Mouse (Mus musculus) splenic B cell, adult 2 months (primary cell): ENCODE data around the gene Lrp2.

Source experiments
- DNase-seq: peaks from one replicate; pipeline ENCODE4 v3.0.0-alpha.2; 2011; ENCODE audit warnings: low read depth, low spot score
- H3K27me3 ChIP-seq: 2 replicates; pipeline ENCODE4 v1.6.1; 2012; ENCODE audit warnings: mild to moderate bottlenecking, low read length, moderate library complexity, mixed read lengths; ENCODE audit not compliant: control insufficient read depth, poor library complexity, insufficient read depth, severe bottlenecking
- H3K36me3 ChIP-seq: 2 replicates; pipeline ENCODE4 v1.6.1; 2012; ENCODE audit warnings: mild to moderate bottlenecking, low read length, moderate library complexity, mixed read lengths; ENCODE audit not compliant: control insufficient read depth, poor library complexity, insufficient read depth, severe bottlenecking

The Lrp2 gene

DNA sequence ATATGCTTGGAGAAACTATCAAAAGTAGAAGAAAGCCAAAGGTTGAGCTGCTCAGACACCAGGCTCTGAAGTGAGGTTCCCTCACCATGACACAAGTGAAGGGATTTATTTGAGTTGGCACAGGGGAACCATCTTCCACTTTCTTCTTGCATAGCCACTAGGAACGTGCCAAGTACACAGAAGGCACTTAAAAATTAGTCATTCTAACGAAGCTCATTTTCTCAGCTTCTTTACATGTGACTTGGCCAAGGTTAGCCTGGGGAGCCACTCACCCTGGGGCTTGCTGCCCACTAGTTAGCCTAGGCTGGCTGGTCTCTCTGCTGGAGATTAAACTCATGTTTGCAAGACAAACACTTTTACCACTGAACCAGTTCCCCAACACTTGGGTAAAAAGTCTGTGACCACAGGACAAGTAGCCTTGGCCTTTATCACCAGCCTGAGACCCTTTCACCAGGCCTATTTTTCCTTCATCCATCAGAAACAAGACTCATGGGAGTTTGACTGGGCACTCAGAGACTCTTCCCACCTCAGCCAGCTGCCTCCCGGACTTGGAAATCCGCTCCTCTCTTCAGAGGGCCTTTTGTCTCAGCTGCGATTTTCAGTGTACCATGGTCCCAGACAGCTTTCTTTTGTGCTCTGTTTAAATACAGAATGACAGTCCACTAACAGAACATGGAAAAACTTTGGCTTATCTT lies 12.7 kb downstream of the Lrp2 start:
- Histone ChIP-seq H3K27me3 (no peaks in the 10 kb centered on the region), H3K36me3 (no peaks in the 10 kb centered on the region)
- DNase-seq, result no peak

- no peaks in the 10 kb centered on the region for H3K36me3 ChIP-seq
- no peak for DNase-seq
- no peaks in the 10 kb centered on the region for H3K27me3 ChIP-seq
These were observed 15.3 kb downstream of the Lrp2 start for GRCm38 (mm10) chr2:69570556-69570955.

DNA sequence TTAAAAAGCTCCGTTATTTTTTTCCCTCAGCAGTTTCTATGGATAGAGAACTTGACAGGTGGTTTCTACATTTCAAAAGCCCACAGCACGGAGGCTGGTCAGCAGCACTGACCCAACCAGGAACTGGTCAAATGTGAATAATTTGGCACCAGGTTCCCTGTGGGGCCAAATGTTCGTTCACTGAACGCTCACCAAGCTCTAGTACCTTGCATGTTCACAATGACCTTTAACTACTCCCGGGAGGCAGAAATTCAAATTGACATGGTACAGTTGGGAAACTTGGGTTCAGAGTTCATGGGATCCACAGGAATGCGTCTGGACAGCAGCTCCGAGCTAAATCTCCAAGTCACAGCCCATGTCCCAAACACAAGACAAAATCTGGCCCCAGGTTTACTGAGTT lies 19.6 kb downstream of the Lrp2 start:
- no peaks in the 10 kb centered on the region for H3K36me3 ChIP-seq
- no peak for DNase-seq
- H3K27me3 ChIP-seq, result no peaks in the 10 kb centered on the region

DNA sequence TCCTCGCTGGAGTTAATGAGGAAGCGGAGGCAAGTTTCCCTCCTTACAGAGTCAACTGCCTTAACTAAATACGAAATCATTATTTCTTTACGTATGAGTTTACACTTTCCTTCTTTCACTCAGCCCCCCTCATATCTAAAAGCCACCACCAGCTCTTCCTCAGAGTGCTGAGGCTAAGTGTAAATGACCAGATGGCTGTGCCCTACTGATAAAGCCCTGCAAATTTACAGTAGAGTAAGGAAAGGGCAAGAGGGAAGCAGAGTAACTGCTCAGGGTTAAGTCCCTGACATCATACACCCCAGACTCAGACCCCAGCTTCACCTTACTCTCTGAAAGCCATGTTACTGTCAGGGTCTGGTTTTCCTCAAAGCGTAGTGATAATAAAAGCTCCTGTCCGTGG lies 22.4 kb downstream of the Lrp2 start:
- Histone ChIP-seq H3K27me3 (no peaks in the 10 kb centered on the region), H3K36me3 (no peaks in the 10 kb centered on the region)
- no peak for DNase-seq

DNA sequence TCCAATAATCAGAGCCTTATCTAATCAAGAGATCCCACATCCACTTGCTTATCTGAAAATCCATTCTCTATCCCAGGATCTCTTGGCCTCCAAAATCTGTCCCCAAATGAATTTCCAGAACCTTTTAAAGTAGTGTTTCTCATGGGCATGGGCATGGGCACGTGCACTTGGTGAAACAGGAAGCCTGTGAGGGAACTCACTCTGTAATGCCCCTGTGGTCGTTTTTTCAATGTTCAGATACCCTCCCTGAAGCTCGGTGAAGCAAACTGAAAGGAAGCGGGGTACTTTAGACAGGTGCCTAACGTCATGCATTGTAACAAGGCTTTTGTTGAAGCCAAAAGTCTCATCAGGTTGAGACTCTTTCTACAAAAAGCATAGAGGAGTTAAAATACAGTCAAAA lies 23.1 kb downstream of the Lrp2 start:
- H3K27me3 ChIP-seq, result no peaks in the 10 kb centered on the region
- DNase-seq, result no peak
- H3K36me3 ChIP-seq, result no peaks in the 10 kb centered on the region

- no peaks in the 10 kb centered on the region for H3K27me3 ChIP-seq
- DNase-seq, result no peak
- no peaks in the 10 kb centered on the region for H3K36me3 ChIP-seq
These were observed 25.6 kb downstream of the Lrp2 start for GRCm38 (mm10) chr2:69560221-69560620.

- Histone ChIP-seq H3K27me3 (no peaks in the 10 kb centered on the region), H3K36me3 (no peaks in the 10 kb centered on the region)
- DNase-seq, result no peak
These were observed 26.5 kb downstream of the Lrp2 start for GRCm38 (mm10) chr2:69559380-69559779.

DNA sequence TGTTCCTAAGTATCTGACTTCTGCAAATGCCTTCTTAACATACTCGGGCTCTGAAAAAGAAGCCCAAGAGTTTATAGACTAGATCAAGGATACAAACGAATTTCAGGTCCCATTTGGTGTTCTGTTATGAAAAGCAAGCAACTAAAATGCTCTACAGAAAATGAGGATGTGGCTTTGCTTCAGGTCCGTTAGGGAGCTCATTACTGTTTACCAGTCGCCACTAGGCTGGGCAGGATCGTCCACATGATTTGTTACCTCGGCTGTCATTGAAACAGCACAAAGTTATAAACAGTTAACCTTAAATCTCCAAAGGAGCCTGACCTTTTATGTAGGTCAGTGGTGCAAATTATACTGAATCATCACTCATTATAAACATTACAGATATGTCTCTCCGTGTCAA lies 29.2 kb downstream of the Lrp2 start:
- no peaks in the 10 kb centered on the region for H3K27me3 ChIP-seq
- H3K36me3 ChIP-seq, result no peaks in the 10 kb centered on the region
- DNase-seq, result no peak

DNA sequence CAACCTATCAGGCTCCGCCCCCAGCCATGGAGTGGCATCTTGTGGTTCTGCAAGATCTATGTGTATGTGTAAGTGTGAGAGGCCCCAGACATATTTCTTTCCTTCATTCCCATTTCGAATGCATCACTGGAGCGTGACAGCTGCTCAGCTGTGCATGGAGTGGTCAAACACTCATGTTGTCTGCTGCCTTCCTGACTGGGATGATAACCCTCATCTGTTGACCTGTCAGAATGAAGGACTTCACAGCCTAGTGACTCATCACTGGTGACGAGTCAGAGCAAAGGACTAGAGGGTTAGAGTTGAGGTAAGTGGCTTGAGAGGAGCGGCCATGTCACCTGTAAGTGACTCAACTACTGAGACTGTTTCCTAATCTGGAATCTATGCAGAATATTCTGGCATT lies 34.2 kb downstream of the Lrp2 start:
- Histone ChIP-seq H3K27me3 (no peaks in the 10 kb centered on the region), H3K36me3 (no peaks in the 10 kb centered on the region)
- no peak for DNase-seq

DNA sequence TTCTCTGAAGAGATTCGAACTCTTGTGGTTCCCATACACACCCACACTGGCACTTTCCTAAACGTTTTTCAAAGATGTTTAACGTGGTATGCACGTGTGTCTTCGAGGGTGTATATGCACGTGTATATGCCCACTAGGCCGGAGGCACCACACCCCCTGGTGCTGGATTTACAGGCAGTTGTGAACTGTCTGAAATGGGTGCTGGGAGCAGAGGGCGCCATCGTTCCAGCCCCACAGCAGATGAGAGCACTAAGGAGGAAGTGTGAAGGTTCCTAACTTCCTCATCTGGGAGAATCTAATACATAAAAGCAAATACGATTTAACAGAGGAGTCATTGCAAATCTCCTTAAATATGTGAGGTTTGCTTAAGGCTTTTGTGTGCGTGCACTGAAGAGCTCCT lies 39.0 kb downstream of the Lrp2 start:
- no peak for DNase-seq
- H3K36me3 ChIP-seq, result no peaks in the 10 kb centered on the region
- no peaks in the 10 kb centered on the region for H3K27me3 ChIP-seq

DNA sequence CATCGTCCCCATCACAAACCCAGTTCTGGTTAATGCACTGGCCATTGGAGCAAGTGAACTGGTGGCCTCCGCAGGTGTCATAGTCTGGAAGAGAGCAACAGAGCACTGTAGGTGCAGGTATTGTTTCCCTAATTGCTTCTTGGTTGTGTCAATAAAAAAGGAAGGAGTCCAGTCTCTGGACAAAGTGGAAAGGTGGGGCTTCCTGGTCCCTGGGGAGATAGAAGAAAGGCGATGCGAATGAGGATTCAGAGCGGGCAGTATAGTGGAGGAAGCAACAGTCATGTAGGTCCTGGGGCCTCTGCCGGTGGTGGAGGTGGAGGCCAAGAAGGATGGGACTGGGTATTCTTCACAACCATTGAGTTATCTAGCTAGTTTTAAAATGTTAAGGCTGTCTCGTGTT lies 49.8 kb downstream of the Lrp2 start:
- no peak for DNase-seq
- H3K36me3 ChIP-seq, result no peaks in the 10 kb centered on the region
- no peaks in the 10 kb centered on the region for H3K27me3 ChIP-seq

DNA sequence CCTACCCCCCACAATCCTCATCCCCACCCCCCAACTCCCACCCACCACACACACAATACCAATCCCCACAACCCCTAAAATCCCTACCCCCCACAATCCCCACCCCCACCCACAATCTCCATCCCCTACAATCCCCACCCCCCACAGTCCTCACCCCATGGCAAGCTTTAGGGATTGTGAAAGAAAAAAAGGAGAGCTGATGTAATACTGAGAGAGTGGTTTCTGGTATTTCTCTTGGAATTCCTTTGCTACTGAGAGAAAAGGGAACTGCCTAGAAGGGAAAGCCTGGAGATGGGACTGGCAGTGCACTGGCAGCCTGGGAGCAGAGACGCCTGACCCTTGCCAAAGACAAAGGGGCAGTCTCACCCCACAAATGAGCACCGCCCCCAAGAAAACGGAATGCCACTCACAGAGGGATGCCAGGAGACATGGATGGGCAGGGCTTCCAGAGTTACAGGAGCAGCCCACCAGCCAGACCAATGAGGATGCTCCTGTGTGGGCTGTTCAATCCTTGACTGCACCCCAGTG lies 54.3 kb downstream of the Lrp2 start:
- no peak for DNase-seq
- Histone ChIP-seq H3K27me3 (no peaks in the 10 kb centered on the region), H3K36me3 (no peaks in the 10 kb centered on the region)

- no peaks in the 10 kb centered on the region for H3K27me3 ChIP-seq
- no peak for DNase-seq
These were observed 55.0 kb downstream of the Lrp2 start for GRCm38 (mm10) chr2:69530691-69531527.

DNA sequence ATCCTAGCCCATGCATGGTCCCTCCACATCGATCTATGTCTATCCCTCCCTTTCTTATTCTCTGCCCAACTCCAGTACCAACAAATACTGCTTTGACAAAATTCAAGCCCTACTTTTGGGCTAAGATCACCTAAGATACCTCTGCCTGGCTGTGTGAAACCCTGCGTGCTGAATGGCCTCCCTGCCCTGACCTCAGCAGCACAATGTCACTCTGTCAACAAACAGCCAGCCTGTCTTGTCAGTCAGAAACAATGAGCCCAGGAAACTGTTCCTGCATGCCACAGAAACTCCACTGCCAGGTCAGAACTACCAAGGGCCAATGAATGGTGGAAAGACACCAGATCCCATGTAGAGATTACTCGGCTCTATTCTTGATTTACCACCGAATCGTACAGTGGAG lies 55.7 kb downstream of the Lrp2 start:
- H3K27me3 ChIP-seq, result no peaks in the 10 kb centered on the region
- DNase-seq, result no peak
- H3K36me3 ChIP-seq, result no peaks in the 10 kb centered on the region

More at GRCm38 (mm10) chr2:69530691-69531527, 55.0 kb downstream of the Lrp2 start:
- no peaks in the 10 kb centered on the region for H3K36me3 ChIP-seq

DNA sequence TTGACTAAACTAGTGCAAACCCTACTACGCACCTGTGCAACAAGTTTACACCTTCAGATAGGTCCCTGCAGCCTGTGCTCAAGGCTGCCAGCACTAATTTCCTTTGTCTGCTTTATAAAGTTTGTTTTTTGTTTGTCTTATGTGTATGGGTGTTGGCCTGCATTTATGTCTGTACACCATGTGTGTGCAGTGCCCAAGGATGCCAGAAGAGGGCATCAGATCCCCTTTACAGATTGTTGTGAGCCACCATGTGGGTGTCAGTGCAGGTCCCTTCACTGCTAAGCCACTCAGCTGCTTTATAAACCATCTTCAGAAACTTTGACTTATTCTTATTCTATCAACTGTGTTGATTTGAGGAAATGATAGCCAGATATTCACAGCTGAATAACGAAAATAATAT lies 65.6 kb downstream of the Lrp2 start:
- DNase-seq, result no peak
- H3K27me3 ChIP-seq, result no peaks in the 10 kb centered on the region
- no peaks in the 10 kb centered on the region for H3K36me3 ChIP-seq
